Mouse (Mus musculus): ENCODE data around the gene Klhl3.

The Klhl3 gene

DNA sequence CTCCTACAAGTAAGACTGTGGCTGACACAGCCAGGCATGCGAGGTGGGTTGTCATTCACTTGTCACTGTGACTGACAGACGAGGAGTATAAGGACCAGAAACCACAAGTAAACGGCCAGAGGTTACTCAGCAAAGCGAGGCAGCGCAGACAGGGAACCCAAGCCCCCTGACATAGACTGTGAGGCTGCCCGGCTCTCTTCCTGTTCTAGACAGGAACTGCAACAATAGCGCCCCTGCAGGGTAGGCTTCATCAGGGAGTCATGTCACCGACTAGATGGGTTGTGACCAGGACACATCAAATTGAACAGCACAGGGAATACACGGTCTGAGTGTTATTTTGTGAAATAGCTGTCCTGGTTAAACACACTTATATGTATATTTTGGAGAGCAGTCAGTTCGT lies 93.0 kb downstream of the Klhl3 start:
- DNase-seq, result no peak

DNA sequence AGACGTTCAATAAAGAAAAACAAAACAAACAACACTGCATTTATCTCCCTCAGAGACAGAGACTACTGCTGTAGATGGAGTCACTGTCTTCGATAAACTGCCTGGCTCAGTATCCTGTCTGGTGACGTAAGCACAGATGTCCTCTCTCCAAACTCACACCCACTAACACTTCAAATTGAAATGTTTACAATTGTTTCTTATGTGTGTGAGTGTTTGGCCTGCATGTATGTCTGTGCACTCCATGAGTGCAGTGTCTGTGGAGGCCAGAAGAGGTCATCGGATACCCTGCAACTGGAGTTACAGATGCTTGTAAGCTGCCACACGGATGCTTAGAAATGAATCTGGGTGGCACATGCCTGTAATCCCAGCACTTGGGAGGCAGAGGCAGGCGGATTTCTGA lies 96.1 kb downstream of the Klhl3 start:
- DNase-seq, result no peak

DNA sequence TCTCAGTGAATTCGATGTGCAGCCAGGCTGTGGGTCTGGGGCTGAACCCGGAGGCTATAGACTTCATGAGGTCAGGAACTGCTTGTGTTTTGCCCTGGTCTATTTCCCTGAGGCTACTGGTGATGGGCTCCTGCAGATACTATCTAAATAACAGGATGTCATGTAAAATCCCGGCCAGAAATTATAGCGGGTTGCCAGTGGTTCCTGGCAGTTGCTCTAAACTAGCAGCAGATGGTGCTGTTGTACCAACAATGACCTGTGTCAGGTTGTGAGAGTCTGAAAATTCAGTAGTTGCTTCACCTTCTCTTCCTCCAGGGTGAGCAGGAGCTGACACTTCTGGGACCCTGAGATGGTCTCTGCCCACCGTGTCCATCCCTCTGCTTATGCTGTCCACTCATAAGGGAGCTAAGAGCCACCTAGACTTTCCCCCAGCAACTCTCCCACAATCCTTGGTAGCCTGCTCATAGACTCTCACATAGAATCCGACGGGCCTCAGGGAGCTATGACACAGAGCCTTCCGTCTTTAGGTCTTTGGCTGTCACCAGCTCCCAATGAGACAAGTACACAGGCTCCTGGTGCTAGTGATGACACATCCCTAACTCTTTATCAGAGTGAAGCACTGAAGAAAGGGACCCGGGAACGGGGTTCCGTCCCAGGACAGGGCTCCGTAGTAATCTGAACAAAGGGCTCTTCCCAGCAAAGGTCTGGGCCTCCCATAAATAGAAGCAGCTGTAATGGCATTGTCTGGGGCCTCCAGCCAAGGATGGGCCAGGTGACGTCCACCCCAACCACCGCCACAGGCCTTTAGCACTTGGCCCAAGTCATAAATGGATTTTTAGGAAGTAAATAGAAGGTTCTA lies 101.1 kb downstream of the Klhl3 start:
- DNase-seq, result peak; percentile 58 to 66

DNA sequence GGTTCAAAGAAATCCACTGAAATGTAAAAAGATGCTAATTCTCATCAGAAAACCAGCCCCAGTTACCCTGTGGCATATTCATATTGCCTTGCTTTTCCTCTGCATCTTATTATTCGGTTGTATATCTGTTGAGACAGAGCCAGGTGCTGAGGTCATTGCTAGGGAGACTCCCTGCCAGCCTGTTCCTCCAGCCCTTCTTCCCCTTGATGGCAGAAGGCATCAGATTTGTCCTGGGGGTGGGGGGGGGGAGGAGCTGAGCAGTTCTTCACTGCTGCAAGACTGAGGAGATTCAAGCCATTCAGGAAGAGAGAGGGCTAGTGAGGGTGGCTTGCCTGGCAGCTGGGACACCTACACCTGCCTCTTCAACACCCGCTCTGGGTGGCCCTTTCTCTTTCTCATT lies 101.9 kb downstream of the Klhl3 start:
- no peak for DNase-seq

DNA sequence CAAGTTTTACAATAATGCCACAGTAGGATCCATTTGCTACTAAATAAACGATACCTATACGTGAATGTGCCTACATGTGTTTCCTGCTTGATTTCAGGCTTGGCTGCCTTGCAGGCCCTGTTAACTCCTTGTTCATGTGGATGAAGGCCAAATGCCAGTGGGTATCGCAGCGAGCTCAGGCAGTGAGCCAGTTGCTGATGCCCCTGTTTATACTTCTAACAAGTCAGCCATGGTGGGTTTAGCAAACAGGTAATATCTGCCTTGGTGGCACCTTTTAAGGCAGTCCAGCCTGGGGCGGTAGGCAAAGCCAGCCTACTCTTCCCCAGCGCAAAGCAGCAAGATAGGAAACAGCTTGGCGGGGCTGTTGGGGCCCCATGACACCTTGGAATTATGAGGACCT lies 103.0 kb downstream of the Klhl3 start:
- DNase-seq, result no peak

DNA sequence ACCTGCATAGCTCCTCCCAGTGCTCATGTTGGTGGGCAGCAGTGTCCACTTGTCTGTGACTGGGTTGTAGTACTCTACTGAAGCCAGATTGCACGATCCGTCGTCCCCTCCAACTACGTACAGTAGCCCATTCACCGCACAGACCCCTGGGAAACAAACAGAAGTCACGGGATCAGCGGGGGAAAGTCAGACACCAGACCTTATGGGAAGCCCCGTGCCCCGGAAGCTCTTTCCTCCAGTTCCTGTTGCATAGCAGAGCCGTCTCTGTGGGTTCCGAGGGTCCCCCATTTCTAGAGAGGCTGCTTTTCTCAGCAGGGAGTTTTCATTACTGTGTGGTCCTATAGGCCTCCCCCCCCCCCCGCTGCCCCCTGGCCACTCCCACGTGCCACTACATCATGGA lies 104.1 kb downstream of the Klhl3 start:
- DNase-seq, result no peak

DNA sequence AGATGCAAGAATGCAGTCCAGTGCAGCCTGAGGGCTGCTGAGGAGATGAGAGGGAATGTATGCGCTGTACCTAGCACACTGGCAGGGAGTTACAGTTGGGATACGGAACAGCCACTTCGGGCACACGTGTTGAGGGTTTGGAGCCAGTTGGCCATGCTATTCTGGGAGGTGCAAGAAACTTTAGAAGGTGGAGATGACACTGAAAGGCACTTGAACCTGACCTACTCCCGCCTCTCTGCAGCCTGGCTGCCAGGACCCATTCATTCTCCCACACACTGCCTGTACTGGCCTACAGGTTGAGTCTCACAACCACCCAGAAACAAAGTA lies 105.4 kb downstream of the Klhl3 start:
- no peak for DNase-seq

DNA sequence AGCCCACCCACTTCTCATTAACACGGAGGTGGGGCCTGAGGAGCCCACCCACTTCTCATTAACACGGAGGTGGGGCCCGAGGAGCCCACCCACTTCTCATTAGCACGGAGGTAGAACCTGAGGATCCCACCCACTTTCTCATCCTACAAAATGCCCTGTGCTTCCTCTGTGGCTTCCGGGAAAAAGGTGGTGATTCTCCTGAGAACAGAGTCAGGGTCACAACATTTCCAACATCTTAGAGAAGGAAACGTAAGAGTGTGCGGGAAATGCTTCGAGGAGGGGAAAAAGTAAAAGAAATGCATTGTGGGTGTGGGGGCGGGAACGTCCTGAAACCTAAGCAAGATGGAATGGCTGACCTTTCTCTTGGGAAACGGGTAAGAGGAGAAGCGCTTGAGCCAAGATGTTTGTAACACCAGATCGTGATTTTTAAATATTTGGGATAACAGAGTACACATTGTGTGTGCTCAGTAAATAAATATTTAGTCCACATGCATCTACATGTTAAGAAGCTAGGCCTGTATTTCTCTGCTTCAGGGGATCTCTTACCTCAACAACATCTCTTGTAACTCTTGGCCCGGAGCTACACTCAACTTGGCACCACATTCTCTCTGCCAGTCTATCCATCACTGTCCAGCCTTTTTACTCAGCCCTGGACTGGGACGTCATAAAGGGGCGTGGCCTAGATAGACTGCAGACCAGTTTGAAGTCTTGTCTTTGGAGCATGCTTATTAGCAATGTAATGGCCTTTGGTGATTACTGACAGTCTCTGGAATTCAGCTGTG lies 105.9 kb downstream of the Klhl3 start:
- DNase-seq, result peak; percentile 56 to 57

DNA sequence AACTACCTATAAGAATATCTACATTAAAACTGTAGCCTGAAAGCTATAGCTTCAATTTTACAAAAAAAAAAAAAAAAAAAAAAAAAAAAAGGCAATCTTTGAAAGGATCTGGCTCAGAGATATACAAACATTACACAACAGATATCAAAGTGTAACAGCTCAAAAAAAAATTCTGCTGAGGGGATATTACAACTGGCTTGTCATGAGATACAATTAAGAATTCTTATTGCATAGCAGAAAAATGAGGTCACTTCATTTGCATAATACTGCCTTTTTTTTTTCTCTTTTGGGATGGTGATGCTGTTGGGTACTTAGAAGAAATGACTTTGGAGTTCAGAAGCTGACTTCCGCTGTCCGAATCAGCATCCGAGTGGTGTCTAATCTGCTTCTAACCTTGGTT lies 111.6 kb downstream of the Klhl3 start:
- DNase-seq, result no peak

DNA sequence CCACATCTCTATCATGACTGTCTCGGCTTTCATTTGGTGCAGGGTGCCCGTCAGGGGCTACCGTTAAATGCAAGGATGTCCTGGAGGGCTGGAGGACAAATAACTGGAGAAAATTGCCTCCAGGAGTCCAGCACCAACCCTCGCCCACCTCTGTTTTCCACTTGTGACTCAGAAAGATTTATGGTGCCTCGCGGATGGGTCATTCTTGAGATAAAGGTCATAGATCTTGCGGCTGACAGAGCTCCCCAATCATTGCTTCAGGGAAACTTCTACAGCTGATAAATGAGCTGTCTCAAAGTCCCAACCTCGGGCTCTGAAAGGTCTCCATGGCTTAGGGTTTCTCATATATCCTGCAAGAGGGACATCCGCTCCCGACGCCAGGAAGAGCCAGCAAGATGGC lies 116.9 kb downstream of the Klhl3 start:
- DNase-seq, result no peak

DNA sequence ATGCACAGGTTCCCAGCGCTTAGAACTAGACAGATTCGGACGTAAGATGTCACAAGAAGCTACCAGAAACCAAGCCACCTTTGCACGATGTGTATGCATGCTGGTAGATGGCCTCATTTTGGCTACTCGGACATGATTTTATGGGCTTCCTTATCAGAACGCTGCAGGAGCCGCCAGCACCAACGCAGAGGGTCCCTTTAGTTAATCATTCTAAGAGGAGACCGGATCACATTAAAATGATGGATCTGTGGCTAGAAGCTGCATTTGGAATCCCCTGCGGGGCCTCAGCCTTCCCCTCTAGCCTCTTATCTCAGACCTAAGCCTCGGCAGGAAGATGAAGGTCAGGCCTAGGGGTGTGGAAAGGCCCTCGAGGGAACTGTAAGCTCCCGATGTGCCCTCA lies 117.5 kb downstream of the Klhl3 start:
- no peak for DNase-seq

DNA sequence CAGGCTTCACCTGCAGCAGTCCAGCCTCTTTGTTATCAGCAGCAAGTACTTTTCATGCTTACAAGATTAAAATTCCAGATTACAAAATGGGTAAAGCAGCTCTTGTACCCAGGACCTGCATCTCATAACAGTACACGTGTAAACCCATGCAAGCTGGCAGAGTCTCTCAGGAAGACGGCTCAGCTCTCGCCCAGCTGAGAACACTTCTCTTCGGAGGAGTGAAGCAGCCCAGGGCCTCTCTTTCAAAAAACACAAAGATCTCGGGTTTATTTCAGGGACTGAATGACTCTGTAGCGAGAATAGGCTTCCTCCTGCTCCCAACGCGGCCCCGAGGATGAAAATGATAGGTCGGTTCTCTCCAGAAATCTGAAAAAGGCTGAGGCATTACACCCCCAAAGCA lies 128.8 kb downstream of the Klhl3 start:
- no peak for DNase-seq

DNA sequence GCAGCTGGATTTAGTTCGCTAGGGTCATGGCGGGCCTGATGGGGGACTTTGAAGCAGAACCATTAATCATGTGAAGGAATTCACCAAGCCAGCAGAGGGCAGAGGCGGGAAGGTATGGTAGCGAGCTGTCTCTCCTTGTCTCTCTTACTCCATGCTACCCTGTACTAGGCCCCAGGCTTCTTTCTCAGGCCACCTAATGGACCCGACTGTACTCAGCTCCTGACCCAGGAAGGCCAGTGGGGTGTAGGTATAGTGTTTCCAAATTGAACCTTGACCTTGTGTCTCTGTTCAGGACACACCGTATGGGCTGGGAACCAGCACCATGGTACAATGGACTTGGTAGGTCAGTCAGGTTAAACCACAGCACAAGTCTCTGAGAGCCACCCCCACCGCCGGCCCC lies 129.2 kb downstream of the Klhl3 start:
- DNase-seq, result no peak

DNA sequence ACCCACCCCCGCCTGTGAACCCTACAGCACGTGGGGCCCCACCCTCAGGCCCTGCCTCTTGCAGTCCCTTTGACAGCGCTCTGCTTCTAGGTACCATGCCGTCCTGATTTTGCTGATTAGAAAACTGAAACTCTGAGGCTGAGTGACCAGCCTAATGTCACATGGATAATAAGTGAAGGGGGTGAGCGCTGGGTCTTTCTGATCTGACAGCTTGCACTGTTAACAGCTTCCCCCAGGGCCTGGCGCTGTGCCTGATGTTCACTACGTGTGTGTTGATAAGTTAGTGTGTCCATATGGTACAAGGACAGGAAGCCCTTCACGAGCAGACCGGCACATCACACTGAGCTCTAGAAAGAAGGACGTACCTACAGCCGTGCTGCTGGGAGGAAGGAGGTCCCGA lies 130.1 kb downstream of the Klhl3 start:
- peak; percentile 46 to 54 for DNase-seq

DNA sequence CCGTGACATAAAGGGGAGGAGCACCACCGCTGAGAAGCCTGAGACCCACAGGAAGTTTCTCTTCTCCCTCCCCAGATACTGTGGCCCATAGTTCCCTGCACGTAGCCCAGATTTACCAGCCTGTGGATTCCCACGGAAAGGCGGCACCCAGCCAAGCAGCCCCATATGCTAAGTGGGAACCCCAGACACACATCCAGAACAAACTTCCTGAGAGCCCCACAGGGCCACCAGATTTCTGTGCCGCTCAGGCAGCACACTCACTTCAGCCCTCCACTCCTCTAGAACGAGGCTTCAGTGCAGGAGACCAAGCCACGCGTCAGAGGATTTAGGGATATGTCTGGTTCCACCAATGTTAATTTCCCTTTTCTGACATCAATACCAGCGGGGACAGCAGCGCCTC lies 130.5 kb downstream of the Klhl3 start:
- DNase-seq, result no peak

DNA sequence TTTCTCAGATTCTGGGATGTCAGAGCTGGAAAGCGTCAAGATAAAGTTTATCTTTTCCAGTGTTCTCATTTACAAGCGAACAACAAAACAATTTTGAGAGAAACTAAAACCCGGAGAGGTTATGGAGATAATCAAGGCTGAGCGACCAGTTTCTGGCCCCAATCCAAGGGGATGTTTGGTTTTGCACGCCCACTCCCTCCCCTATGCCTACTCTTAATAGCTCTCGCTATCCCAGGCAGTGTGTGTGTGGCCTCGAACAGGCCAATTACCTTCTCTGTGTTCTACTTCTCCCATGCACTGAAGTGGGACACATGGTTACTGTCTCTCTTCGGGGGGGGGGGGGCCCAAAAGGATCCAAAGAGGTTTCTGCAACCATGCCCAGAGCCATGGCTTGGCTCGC lies 132.7 kb downstream of the Klhl3 start:
- DNase-seq, result no peak

DNA sequence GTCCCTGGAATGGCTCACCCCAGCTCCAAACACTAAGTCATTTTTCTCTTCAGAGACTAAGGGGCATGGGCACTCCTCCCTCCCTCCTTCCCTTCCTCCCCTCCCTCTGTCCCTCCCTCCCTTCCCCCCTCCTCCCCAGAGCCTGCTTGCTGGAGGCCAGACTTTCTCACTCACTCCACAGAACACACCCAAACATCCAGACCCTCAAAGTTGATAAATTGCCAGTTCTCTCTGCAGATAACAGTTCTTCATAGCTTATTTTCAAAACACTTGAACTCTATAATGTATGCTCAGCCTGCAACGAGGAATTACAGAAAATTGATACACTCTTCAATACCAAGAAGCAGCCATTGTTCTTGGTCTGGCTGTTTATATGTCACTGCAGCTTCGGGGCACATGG lies 133.3 kb downstream of the Klhl3 start:
- DNase-seq, result no peak

DNA sequence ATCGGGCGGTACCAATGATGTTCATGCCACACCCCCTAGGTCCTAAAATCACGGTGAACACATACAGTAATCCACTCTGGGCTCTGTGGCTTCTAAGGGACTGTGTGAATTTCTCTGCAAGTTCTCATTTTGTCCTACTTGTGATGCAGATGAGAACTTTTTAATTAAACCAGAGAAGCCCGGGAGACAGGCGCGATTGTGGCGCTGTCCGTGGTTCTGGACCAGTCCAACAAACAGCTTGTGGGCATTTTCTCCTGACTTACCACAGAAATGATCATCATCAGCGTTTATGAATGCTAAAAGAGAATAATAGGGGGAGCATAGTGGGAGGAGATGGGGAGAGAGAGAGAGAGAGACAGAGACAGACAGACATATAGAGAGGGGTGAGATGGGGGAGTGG lies 134.5 kb downstream of the Klhl3 start:
- DNase-seq, result peak; percentile 80 to 83

DNA sequence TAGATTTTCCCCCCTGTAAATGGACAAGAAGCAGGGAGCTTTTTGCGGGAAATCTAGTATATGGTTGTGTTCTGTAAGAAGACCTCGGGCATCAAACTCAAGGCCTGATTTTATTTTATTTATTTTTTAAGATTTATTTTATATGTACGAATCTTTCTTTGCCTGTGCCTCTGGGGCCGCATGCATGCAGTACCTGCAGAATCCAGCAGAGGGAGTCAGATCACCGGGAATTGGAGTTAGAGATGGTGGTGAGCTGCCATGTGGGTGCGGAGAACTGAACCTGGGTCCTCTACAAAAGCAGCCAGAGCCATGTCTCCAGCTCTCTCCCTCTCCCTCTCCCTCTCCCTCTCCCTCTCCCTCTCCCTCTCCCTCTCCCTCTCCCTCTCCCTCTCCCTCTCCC lies 135.7 kb downstream of the Klhl3 start:
- DNase-seq, result no peak

DNA sequence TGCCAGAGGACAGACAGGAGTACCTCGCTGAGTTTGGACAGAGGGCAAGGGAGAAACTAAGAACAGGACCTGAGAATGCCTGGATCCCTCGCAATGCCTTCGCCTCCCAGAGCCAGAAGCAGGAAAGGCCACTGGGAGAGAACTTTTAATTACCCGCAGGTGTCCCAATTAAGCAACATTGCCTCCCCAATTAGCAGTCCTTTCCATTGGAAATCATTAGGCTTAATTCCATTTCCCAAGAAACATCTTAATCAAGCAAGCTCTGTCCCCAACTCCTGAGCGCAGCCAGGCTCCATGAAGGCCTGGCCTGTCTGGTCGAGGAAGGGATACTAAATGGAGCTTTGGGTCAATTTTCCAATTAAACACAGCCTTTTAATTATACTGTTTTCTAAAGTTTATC lies 147.7 kb downstream of the Klhl3 start:
- DNase-seq, result no peak

DNA sequence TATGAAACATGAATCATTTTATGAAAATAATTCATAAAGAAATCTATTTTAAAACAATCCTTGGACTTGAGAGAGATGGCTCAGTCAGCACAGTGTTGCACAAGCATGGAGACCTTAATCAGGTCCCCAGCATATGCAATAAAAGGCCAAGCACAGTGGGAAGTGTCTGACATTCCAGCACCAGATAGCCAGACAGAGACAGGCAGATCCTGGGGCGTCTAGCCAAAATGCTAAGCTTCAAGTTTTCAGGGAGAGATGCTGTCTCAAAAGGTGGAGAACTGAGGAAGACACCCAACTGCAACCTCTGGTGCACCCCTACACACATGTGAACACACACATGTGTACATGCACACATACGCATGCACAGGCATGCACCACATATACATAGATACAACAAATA lies 153.1 kb downstream of the Klhl3 start:
- DNase-seq, result no peak

DNA sequence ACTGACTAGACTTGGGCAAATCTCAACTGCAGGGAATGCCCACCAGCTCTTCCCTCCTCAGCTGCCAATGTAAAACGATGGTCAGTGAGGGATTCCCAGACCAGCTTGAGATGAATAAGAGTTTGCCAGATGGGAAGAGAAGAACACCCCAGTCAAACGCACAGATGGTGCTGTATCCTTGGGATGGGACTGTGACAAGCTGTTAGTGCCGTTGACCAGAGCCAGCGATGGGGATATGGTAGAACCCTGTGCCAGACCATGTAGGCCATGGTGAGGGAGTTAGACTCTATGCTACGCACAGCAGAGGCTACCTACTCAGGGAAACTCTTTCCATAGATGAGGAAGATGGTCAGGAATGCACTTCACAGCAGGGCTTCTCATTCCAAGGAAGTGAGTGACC lies 153.6 kb downstream of the Klhl3 start:
- DNase-seq, result no peak
